Mouse (Mus musculus) liver, postnatal 0 days (tissue): ENCODE measurements around the gene Gm16253. TPM values are rescaled to one million over a fixed set of nuclear protein-coding genes. Genes with fewer than 3 reads are reported as not detected.

Source experiments
- ATAC-seq: fragments of 200-750 bp; cut with Nextera tagmentation; 2 replicates; pipeline ENCODE4 v1.8.0; 2017; ENCODE audit warnings: mild to moderate bottlenecking, moderate library complexity
- DNase-seq: peaks from one replicate; pipeline ENCODE4 v3.0.0-alpha.2; 2016
- H3K27ac ChIP-seq: fragments of 300-500 bp; sonication (generic); 2 replicates; pipeline ENCODE4 v1.5.1; 2014; ENCODE audit warnings: antibody characterized with exemption, moderate library complexity, mild to moderate bottlenecking, low read depth
- H3K27me3 ChIP-seq: fragments of 300-500 bp; sonication (generic); 2 replicates; pipeline ENCODE4 v1.6.1; 2014; ENCODE audit warnings: low read length, control low read depth, mixed read lengths; ENCODE audit not compliant: insufficient read depth
- H3K36me3 ChIP-seq: fragments of 300-500 bp; sonication (generic); replicated peaks from 2 replicates; pipeline ENCODE4 v1.6.1; 2014; ENCODE audit warnings: mild to moderate bottlenecking, control low read depth, low read length, moderate library complexity, mixed read lengths; ENCODE audit not compliant: insufficient read depth
- H3K4me1 ChIP-seq: fragments of 300-500 bp; sonication (generic); 2 replicates; pipeline ENCODE4 v1.6.1; 2014; ENCODE audit warnings: antibody characterized with exemption, mild to moderate bottlenecking, control low read depth; ENCODE audit not compliant: insufficient read depth
- H3K4me2 ChIP-seq: fragments of 300-500 bp; sonication (generic); 2 replicates; pipeline ENCODE4 v1.6.1; 2014; ENCODE audit warnings: low read depth, mild to moderate bottlenecking, low read length, moderate library complexity, mixed read lengths
- H3K4me3 ChIP-seq: fragments of 300-500 bp; sonication (generic); 2 replicates; pipeline ENCODE4 v1.5.1; 2014; ENCODE audit warnings: low read depth, low read length
- H3K9ac ChIP-seq: fragments of 300-500 bp; sonication (generic); replicated peaks from 2 replicates; pipeline ENCODE4 v1.6.1; 2014; ENCODE audit warnings: mild to moderate bottlenecking, moderate library complexity
- H3K9me3 ChIP-seq: fragments of 300-500 bp; sonication (generic); 2 replicates; pipeline ENCODE4 v1.6.1; 2016; ENCODE audit warnings: mild to moderate bottlenecking, control low read depth, low read length, mixed read lengths
- CTCF ChIP-seq: sonication (generic); IDR thresholded peaks from 2 replicates; pipeline ENCODE4 v1.5.1; 2016; ENCODE audit warnings: antibody characterized with exemption, low read depth
- EP300 ChIP-seq: IDR thresholded peaks from 2 replicates; pipeline ENCODE4 v1.6.1; 2016; ENCODE audit warnings: antibody characterized with exemption, low read depth, mild to moderate bottlenecking
- WGBS: fragments of 180-500 bp; shearing (Covaris S2); extraction: QIAGEN DNeasy Blood & Tissue Kit; methylation state at CpG from one replicate; pipeline ENCODE4 v1.1.7; 2014; ENCODE audit not compliant: insufficient replicate concordance; 5-methylcytosine and 5-hydroxymethylcytosine counted together
- polyA plus RNA-seq: library from polyadenylated mRNA; unstranded; fragments of >200 nt; fragmentation: Nextera tagmentation; extraction: Ambion mirVana; gene quantifications from 2 replicates; pipeline ENCODE4 v1.2.1, GENCODE M21; 2015

Gm16253 gene
- polyA plus RNA-seq, 1 experiment from 2014 or later = not detected

- H3K4me1 ChIP-seq = peaks cover 19% of the 10 kb centered on the region
- H3K27me3 ChIP-seq = no peaks in the 10 kb centered on the region
- peaks cover 25% of the 10 kb centered on the region for H3K36me3 ChIP-seq
- no peaks in the 10 kb centered on the region for H3K9me3 ChIP-seq
- 28% methylated on average over 12 of the region's 12 CpGs for WGBS
- peak overlapping the region; percentile 99 for H3K27ac ChIP-seq
- TF ChIP-seq EP300 (no peak), CTCF (no peak)
- peak overlapping the region; percentile 70 for H3K4me2 ChIP-seq
- DNase-seq = peak; percentile 61
- H3K4me3 ChIP-seq = peak overlapping the region; percentile 91
- ATAC-seq = no peak
- H3K9ac ChIP-seq = peak overlapping the region; percentile 98
Observed at GRCm38 (mm10) chr3:96559398-96559910, 17.3 kb upstream of the Gm16253 start.

- peaks cover 25% of the 10 kb centered on the region for H3K36me3 ChIP-seq
- 36% methylated on average over 23 of the region's 23 CpGs for WGBS
- peak overlapping the region; percentile 70 for H3K4me2 ChIP-seq
- TF ChIP-seq EP300 = no peak
- no peak for TF ChIP-seq CTCF
- H3K4me1 ChIP-seq = peaks cover 25% of the 10 kb centered on the region
- peak overlapping the region; percentile 99 for H3K27ac ChIP-seq
- H3K9me3 ChIP-seq = no peaks in the 10 kb centered on the region
- peak overlapping the region; percentile 98 for H3K9ac ChIP-seq
- peak overlapping the region; percentile 91 for H3K4me3 ChIP-seq
- peak; percentile 2; the same call in 1 of the 2 replicates for ATAC-seq
- H3K27me3 ChIP-seq = no peaks in the 10 kb centered on the region
- DNase-seq = peak; percentile 62
Observed at GRCm38 (mm10) chr3:96559911-96560850, 16.6 kb upstream of the Gm16253 start.

- Histone ChIP-seq H3K4me3 (peak overlapping the region; percentile 91), H3K9me3 (no peaks in the 10 kb centered on the region), H3K9ac (peak overlapping the region; percentile 98), H3K27me3 (no peaks in the 10 kb centered on the region), H3K27ac (peak overlapping the region; percentile 99), H3K4me2 (peak overlapping the region; percentile 70), H3K36me3 (peaks cover 25% of the 10 kb centered on the region), H3K4me1 (peaks cover 22% of the 10 kb centered on the region)
- 52% methylated on average over 9 of the region's 9 CpGs for WGBS
- DNase-seq (peak; percentile 58), ATAC-seq (peak; percentile 12)
- TF ChIP-seq EP300 (0 out of 2 replicates have a peak, but pooled peaks have one; percentile 9), CTCF (no peak)
Observed at GRCm38 (mm10) chr3:96560881-96561668, 15.7 kb upstream of the Gm16253 start.

- Histone ChIP-seq H3K4me2 (peak overlapping the region; percentile 70), H3K4me1 (peaks cover 32% of the 10 kb centered on the region), H3K9me3 (no peaks in the 10 kb centered on the region), H3K9ac (peak overlapping the region; percentile 38), H3K36me3 (peaks cover 25% of the 10 kb centered on the region), H3K27me3 (no peaks in the 10 kb centered on the region), H3K27ac (peak overlapping the region; percentile 70), H3K4me3 (peak overlapping the region; percentile 91)
- ATAC-seq (peak; percentile 28), DNase-seq (peak; percentile 70)
- no peak for TF ChIP-seq CTCF
- TF ChIP-seq EP300 = no peak; the same call in 1 of the 2 replicates
- WGBS = 45% methylated on average over 10 of the region's 10 CpGs
Observed at GRCm38 (mm10) chr3:96561946-96562681, 14.7 kb upstream of the Gm16253 start.

GRCm38 (mm10) chr3:96563267-96563666, 13.5 kb upstream of the Gm16253 start:
- H3K36me3 ChIP-seq = peaks cover 25% of the 10 kb centered on the region
- ATAC-seq (no peak), DNase-seq (no peak)
- H3K4me3 ChIP-seq = no peak overlapping the region
- 64% methylated on average over 8 of the region's 8 CpGs for WGBS
- H3K4me1 ChIP-seq = peaks cover 38% of the 10 kb centered on the region
- H3K27ac ChIP-seq = peak overlapping the region; percentile 70
- H3K9me3 ChIP-seq = no peaks in the 10 kb centered on the region
- no peak overlapping the region for H3K4me2 ChIP-seq
- TF ChIP-seq EP300 (no peak), CTCF (no peak)
- no peaks in the 10 kb centered on the region for H3K27me3 ChIP-seq
- H3K9ac ChIP-seq = no peak overlapping the region
